Mouse (Mus musculus): ENCODE results near the gene Fh1. TPM values are rescaled to one million over a fixed set of nuclear protein-coding genes. Genes with fewer than 3 reads are reported as not detected.

The Fh1 gene
- polyA plus RNA-seq, 1 experiment from 2014 or later = 206 TPM

- Histone ChIP-seq H3K4me3 (ENCODE audit: low read depth, low read length) (no peak overlapping the region), H3K4me2 (no peak overlapping the region), H3K27ac (ENCODE audit: low read depth, low read length) (no peak overlapping the region), H3K27me3 (ENCODE audit: control insufficient read depth, insufficient read depth, low read length) (no peaks in the 10 kb centered on the region), H3K36me3 (ENCODE audit: control insufficient read depth, insufficient read depth, low read length) (no peaks in the 10 kb centered on the region), H3K9ac (ENCODE audit: low read depth, low read length) (no peak overlapping the region), H3K4me1 (ENCODE audit: control insufficient read depth, insufficient read depth, low read length) (no peaks in the 10 kb centered on the region), H3K9me3 (replicated peaks; ENCODE audit: control insufficient read depth, low read length) (no peaks in the 10 kb centered on the region)
- ATAC-seq (replicated peaks; ENCODE audit: insufficient number of reproducible peaks, low FRiP score, low TSS enrichment) = no peak
- 81% methylated on average over 9 of the region's 9 CpGs for WGBS (ENCODE audit: insufficient replicate concordance)
Measured at GRCm38 (mm10) chr1:175579598-175580235, 45.7 kb downstream of the Fh1 start.

DNA sequence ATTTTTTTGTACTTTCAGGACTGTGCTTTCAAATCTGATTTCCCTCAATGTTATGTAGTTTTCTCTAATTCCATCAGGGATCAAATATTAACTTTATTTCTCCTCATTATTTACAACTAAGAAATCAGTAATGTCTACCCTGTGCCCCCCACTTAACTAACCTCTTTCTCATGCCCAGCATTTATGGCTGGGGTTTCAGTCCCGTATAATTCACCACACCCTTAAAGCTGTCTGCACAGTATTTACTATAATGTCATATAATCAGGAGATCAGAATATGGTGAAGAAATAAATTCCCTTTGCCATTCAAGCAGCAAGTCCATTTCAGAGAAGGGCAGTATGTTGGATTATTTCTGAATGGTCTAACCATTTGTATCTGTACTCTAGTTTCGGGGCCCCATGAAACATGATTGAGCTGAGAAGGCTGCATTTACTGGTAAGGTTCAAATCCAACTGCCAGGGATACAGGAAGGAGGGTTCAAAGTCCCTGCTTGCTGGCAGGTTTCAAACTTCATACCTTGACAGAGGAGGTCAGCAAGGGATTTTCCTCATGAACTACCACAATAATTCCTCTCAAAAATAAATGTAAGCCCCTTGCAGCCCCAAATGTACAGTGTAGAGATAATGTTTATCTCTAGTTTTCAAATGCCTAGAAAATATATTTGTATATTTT lies 46.9 kb downstream of the Fh1 start:
- no peaks in the 10 kb centered on the region for H3K4me1 ChIP-seq (ENCODE audit: control insufficient read depth, insufficient read depth, low read length)
- H3K4me2 ChIP-seq = no peak overlapping the region
- H3K4me3 ChIP-seq (ENCODE audit: low read depth, low read length) = no peak overlapping the region
- no peak overlapping the region for H3K9ac ChIP-seq (ENCODE audit: low read depth, low read length)
- no peak for ATAC-seq (replicated peaks; ENCODE audit: insufficient number of reproducible peaks, low FRiP score, low TSS enrichment)
- H3K9me3 ChIP-seq (replicated peaks; ENCODE audit: control insufficient read depth, low read length) = no peaks in the 10 kb centered on the region
- H3K36me3 ChIP-seq (ENCODE audit: control insufficient read depth, insufficient read depth, low read length) = no peaks in the 10 kb centered on the region
- 83% methylated on average over 2 of the region's 2 CpGs for WGBS (ENCODE audit: insufficient replicate concordance)
- no peaks in the 10 kb centered on the region for H3K27me3 ChIP-seq (ENCODE audit: control insufficient read depth, insufficient read depth, low read length)
- H3K27ac ChIP-seq (ENCODE audit: low read depth, low read length) = no peak overlapping the region

DNA sequence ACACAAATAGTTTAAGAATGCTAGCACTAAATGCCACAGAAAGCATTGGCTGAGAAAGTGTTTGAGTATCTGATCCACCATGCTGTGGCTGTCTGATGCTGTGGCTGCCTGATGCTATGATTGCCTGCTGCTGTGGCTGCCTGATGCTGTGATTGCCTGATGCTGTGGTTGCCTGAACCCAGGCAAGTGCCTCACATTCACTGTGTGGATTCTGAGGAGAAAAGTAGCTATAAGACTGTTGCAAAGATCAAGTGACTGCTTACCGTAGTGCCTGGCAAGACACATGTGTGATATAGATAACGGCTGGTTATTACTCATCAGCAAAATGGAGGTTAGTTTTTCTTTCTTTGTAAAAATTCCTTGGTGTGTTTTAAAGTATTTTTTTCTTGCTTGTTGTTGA lies 51.3 kb downstream of the Fh1 start:
- no peaks in the 10 kb centered on the region for H3K9me3 ChIP-seq (replicated peaks; ENCODE audit: control insufficient read depth, low read length)
- ATAC-seq (replicated peaks; ENCODE audit: insufficient number of reproducible peaks, low FRiP score, low TSS enrichment) = no peak
- H3K4me1 ChIP-seq (ENCODE audit: control insufficient read depth, insufficient read depth, low read length) = no peaks in the 10 kb centered on the region
- H3K27ac ChIP-seq (ENCODE audit: low read depth, low read length) = no peak overlapping the region
- no peaks in the 10 kb centered on the region for H3K27me3 ChIP-seq (ENCODE audit: control insufficient read depth, insufficient read depth, low read length)
- no peak overlapping the region for H3K4me2 ChIP-seq
- no peaks in the 10 kb centered on the region for H3K36me3 ChIP-seq (ENCODE audit: control insufficient read depth, insufficient read depth, low read length)
- H3K4me3 ChIP-seq (ENCODE audit: low read depth, low read length) = no peak overlapping the region
- H3K9ac ChIP-seq (ENCODE audit: low read depth, low read length) = no peak overlapping the region
- WGBS (ENCODE audit: insufficient replicate concordance) = 84% methylated on average over 2 of the region's 2 CpGs

- H3K9me3 ChIP-seq (replicated peaks; ENCODE audit: control insufficient read depth, low read length) = no peaks in the 10 kb centered on the region
- H3K27ac ChIP-seq (ENCODE audit: low read depth, low read length) = no peak overlapping the region
- H3K9ac ChIP-seq (ENCODE audit: low read depth, low read length) = no peak overlapping the region
- no peaks in the 10 kb centered on the region for H3K27me3 ChIP-seq (ENCODE audit: control insufficient read depth, insufficient read depth, low read length)
- H3K4me2 ChIP-seq = no peak overlapping the region
- no peaks in the 10 kb centered on the region for H3K36me3 ChIP-seq (ENCODE audit: control insufficient read depth, insufficient read depth, low read length)
- WGBS (ENCODE audit: insufficient replicate concordance) = 65% methylated on average over 6 of the region's 6 CpGs
- no peaks in the 10 kb centered on the region for H3K4me1 ChIP-seq (ENCODE audit: control insufficient read depth, insufficient read depth, low read length)
- ATAC-seq (replicated peaks; ENCODE audit: insufficient number of reproducible peaks, low FRiP score, low TSS enrichment) = no peak
- no peak overlapping the region for H3K4me3 ChIP-seq (ENCODE audit: low read depth, low read length)
Measured at GRCm38 (mm10) chr1:175565579-175566103, 59.8 kb downstream of the Fh1 start.

DNA sequence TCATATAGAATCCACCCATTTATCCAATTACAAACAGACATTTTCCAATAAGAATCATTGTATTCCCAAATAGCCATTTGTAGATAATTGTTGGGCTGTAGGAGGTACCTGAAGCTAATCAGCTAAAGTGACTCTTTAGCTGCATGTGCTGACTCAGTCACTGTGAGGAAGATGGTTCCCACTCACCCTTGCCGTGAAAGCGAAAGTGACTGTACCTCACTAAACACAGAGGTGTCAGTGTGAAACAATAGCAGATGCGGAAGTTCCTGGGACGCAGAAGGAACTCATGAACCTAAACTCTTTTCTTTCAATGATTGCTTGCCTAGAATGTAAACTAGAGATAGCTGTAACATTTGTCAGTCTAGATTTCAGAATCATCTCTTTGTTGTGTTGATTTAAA lies 61.1 kb downstream of the Fh1 start:
- no peak overlapping the region for H3K4me3 ChIP-seq (ENCODE audit: low read depth, low read length)
- no peak overlapping the region for H3K27ac ChIP-seq (ENCODE audit: low read depth, low read length)
- H3K9ac ChIP-seq (ENCODE audit: low read depth, low read length) = no peak overlapping the region
- H3K4me2 ChIP-seq = no peak overlapping the region
- H3K36me3 ChIP-seq (ENCODE audit: control insufficient read depth, insufficient read depth, low read length) = no peaks in the 10 kb centered on the region
- no peaks in the 10 kb centered on the region for H3K4me1 ChIP-seq (ENCODE audit: control insufficient read depth, insufficient read depth, low read length)
- WGBS (ENCODE audit: insufficient replicate concordance) = 86% methylated on average over 4 of the region's 4 CpGs
- ATAC-seq (replicated peaks; ENCODE audit: insufficient number of reproducible peaks, low FRiP score, low TSS enrichment) = no peak
- no peaks in the 10 kb centered on the region for H3K27me3 ChIP-seq (ENCODE audit: control insufficient read depth, insufficient read depth, low read length)
- no peaks in the 10 kb centered on the region for H3K9me3 ChIP-seq (replicated peaks; ENCODE audit: control insufficient read depth, low read length)

DNA sequence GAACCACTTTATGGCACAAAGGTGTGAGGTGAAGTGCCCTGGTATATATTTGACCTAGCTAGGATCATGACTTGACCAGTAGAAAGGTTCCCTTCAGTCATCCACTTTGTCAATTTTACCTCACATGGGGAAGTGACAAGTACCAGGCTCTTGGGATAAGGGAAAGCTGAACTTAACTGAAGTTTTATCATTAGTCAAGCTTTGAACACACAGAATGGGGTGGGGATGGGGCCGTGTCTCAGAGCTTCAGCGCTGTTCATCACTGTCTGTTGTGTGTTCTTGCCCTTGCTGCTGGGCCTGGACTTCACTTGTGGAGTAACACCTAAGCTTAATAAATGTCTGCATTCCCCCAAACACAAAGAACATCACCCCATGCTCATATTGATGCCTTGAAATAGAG lies 63.1 kb downstream of the Fh1 start:
- WGBS (ENCODE audit: insufficient replicate concordance) = 64% methylated on average over 2 of the region's 2 CpGs
- H3K4me3 ChIP-seq (ENCODE audit: low read depth, low read length) = no peak overlapping the region
- H3K9me3 ChIP-seq (replicated peaks; ENCODE audit: control insufficient read depth, low read length) = no peaks in the 10 kb centered on the region
- no peak overlapping the region for H3K4me2 ChIP-seq
- no peak overlapping the region for H3K9ac ChIP-seq (ENCODE audit: low read depth, low read length)
- no peak overlapping the region for H3K27ac ChIP-seq (ENCODE audit: low read depth, low read length)
- H3K36me3 ChIP-seq (ENCODE audit: control insufficient read depth, insufficient read depth, low read length) = no peaks in the 10 kb centered on the region
- no peaks in the 10 kb centered on the region for H3K4me1 ChIP-seq (ENCODE audit: control insufficient read depth, insufficient read depth, low read length)
- ATAC-seq (replicated peaks; ENCODE audit: insufficient number of reproducible peaks, low FRiP score, low TSS enrichment) = no peak
- H3K27me3 ChIP-seq (ENCODE audit: control insufficient read depth, insufficient read depth, low read length) = no peaks in the 10 kb centered on the region

DNA sequence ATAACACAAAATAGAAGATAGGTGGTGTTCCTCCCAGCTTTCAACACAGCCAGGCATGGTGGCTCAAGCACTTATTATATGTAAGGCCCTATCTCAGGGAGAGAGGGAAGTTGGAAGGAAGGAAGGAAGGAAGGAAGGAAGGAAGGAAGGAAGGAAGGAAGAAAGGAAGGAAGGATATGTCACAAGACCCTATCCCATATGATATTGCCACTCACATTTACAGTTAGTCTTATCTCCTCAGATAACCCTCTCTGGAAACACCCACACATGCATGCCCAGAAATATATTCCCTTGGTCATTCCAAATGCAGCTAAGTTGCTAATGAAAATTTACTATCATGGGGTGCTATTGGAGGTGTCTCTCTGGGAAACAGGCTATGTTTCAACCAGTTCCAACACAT lies 63.6 kb downstream of the Fh1 start:
- H3K27ac ChIP-seq (ENCODE audit: low read depth, low read length) = no peak overlapping the region
- H3K9ac ChIP-seq (ENCODE audit: low read depth, low read length) = no peak overlapping the region
- no peaks in the 10 kb centered on the region for H3K4me1 ChIP-seq (ENCODE audit: control insufficient read depth, insufficient read depth, low read length)
- no peak for ATAC-seq (replicated peaks; ENCODE audit: insufficient number of reproducible peaks, low FRiP score, low TSS enrichment)
- no peaks in the 10 kb centered on the region for H3K9me3 ChIP-seq (replicated peaks; ENCODE audit: control insufficient read depth, low read length)
- no peaks in the 10 kb centered on the region for H3K36me3 ChIP-seq (ENCODE audit: control insufficient read depth, insufficient read depth, low read length)
- H3K4me2 ChIP-seq = no peak overlapping the region
- no peaks in the 10 kb centered on the region for H3K27me3 ChIP-seq (ENCODE audit: control insufficient read depth, insufficient read depth, low read length)
- H3K4me3 ChIP-seq (ENCODE audit: low read depth, low read length) = no peak overlapping the region

DNA sequence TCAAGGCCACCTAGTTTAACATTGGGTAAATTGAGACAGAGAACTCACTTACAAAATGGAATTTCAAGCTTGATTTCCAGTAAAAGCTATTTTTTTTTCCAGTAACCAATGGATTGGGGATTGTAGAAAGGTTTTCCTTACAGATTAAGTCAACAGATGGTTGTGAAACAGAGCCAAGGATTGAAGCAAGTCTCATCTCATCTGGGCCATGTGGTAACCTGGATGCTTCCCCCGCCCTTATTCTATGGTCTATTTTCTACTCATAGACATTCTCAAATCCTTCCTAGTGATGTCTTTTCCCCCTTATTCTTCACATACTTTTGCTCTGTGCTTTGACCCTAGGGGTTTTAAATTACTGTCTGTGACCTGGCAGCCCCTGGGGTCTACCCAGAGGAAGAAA lies 70.8 kb downstream of the Fh1 start:
- WGBS (ENCODE audit: insufficient replicate concordance) = 76% methylated on average over 1 of the region's 1 CpGs
- H3K4me3 ChIP-seq (ENCODE audit: low read depth, low read length) = no peak overlapping the region
- H3K27me3 ChIP-seq (ENCODE audit: control insufficient read depth, insufficient read depth, low read length) = no peaks in the 10 kb centered on the region
- ATAC-seq (replicated peaks; ENCODE audit: insufficient number of reproducible peaks, low FRiP score, low TSS enrichment) = no peak
- H3K4me1 ChIP-seq (ENCODE audit: control insufficient read depth, insufficient read depth, low read length) = no peaks in the 10 kb centered on the region
- no peak overlapping the region for H3K9ac ChIP-seq (ENCODE audit: low read depth, low read length)
- H3K9me3 ChIP-seq (replicated peaks; ENCODE audit: control insufficient read depth, low read length) = no peaks in the 10 kb centered on the region
- H3K27ac ChIP-seq (ENCODE audit: low read depth, low read length) = no peak overlapping the region
- H3K36me3 ChIP-seq (ENCODE audit: control insufficient read depth, insufficient read depth, low read length) = no peaks in the 10 kb centered on the region
- H3K4me2 ChIP-seq = no peak overlapping the region

DNA sequence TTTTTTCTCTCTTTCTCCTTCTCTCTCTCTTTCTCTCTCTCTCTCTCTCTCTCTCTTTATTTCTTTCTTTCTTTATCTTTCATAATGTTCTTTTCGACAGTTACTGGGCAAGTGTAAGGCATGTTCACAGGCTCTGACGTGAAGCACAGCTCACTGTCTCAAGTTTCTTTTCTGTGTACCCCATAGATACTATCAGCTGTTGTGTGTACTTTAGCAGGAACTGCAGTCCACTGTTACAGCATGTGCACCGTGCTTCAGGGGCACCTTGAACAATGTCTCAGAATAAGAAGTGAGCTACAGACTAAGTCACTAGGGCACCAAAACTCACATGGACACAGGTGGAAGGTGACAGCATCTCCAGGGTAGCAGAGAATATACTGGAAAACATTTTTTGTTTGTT lies 73.0 kb downstream of the Fh1 start:
- ATAC-seq (replicated peaks; ENCODE audit: insufficient number of reproducible peaks, low FRiP score, low TSS enrichment) = no peak
- Histone ChIP-seq H3K4me1 (ENCODE audit: control insufficient read depth, insufficient read depth, low read length) (no peaks in the 10 kb centered on the region), H3K4me3 (ENCODE audit: low read depth, low read length) (no peak overlapping the region), H3K27me3 (ENCODE audit: control insufficient read depth, insufficient read depth, low read length) (no peaks in the 10 kb centered on the region), H3K4me2 (no peak overlapping the region), H3K27ac (ENCODE audit: low read depth, low read length) (no peak overlapping the region), H3K9me3 (replicated peaks; ENCODE audit: control insufficient read depth, low read length) (no peaks in the 10 kb centered on the region), H3K9ac (ENCODE audit: low read depth, low read length) (no peak overlapping the region), H3K36me3 (ENCODE audit: control insufficient read depth, insufficient read depth, low read length) (no peaks in the 10 kb centered on the region)
- WGBS (ENCODE audit: insufficient replicate concordance) = 65% methylated on average over 3 of the region's 3 CpGs
